Mouse (Mus musculus): ENCODE results near the gene Iqsec1.
A peak's percentile ranks its signal among the peaks of the same experiment; 100 is the strongest.

Gene Iqsec1

GRCm38 (mm10) chr6:90950936-90951335 is 37.5 kb downstream of the Iqsec1 start:
- DNase-seq = no peak

DNA sequence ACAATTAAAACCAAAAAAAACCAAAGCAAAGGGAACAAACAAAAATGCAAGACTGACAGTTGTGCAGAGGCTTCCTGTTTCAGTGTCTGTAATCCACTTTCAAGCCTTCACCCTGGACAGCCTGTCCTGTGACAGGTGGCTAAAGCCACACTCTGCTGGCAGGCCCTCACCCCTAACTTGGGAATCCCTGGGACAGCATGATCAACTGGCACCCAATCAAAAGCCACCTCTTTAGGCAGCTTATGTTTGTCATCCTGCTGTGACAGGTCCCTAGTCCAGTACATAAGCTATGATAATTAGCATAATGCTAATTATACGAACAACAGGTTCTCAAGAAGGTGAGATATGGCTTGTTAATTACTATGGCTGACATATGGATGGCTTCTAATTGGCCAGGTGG is 40.4 kb downstream of the Iqsec1 start:
- no peak for DNase-seq

DNA sequence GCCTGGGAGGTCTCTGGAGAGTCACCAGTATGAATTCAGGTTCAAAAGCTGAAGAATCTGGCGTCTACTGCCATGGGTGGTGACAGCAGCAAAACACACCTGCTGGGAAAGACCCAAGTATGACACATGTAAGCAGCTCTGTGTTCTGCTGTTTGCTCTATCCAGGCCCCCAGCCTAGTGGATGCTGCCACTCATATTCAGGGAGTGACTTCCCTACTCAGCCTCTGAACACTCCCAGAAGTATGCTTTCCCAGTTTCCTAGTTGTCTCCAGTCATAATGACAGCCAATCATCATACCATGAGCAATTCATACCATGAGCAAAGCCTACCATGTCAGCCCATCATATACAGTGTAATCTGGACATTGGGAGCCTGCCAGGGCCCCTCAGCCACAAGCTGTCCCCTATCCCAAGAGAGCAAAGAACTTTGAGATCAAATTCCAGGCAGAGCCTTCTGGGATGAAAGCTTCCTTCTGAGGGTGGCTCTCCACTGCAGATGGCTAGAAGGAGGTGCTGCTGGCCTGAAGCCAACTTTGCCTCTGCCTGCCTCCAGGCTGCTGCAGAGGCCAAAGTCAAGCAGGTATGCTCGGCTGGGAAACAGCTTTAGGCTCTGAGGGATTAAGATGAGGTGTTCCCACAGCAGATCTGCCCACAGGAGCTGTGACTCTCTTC is 42.8 kb downstream of the Iqsec1 start:
- DNase-seq = no peak

DNA sequence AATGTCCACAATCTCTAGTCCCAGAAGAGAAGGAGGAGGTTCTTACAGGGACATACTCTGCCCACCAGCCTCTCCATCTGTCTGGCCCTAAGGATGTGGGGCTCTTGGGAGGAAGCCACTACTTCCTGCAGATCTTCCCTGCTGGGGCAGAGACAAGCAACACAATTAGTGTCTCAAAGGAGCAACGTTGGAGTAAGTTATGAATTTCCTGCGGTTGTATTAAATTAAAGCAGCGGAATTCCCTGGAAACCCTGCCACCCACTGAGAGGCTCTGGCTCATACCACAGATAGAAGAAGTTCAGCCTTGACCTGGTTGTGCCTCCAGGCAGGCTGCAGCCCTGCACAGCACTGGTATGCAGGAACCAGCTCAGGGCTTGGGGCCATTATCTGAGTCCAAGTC is 47.2 kb downstream of the Iqsec1 start:
- no peak for DNase-seq

- no peak for DNase-seq
Measured at GRCm38 (mm10) chr6:90933656-90934055, 54.8 kb downstream of the Iqsec1 start.

DNA sequence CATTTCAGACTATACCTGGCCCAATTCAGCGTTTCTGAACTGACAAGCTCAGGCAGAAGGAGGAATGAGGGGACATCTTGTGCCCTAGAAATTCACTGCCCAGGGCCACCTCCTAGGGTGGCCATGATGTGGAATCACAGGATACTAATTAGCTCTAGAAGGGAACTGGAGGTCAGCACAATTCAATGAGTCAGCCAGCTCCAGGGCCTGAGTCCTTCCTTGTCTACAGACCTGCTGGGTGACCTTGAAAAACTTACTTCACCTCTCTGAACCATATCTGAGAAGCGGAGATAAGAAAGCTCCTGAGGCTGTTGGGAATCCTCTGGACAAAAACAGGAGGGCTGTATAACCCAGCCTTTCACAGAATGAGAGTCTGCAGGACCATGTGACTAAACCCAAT is 59.7 kb downstream of the Iqsec1 start:
- no peak for DNase-seq

- DNase-seq = no peak
Measured at GRCm38 (mm10) chr6:90925472-90925871, 63.0 kb downstream of the Iqsec1 start.

DNA sequence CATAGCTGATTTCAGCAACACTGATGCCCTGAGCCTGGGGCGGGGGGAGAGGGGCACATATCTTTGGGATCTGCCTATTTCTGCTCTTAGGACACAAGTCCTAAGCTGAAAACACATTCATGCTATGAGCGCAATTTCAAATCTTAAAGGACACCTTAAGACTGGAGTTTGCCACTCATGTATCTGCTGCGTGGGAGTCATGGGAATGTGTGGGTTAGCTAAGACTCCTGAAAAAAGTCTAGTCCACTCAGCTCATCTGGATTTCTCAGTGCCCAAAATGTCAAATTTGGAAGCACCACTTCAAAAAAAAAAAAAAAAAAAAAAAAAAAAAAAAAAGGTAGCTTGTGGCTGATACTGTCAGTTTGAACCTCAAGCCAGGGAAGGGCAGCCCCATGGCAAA is 63.7 kb downstream of the Iqsec1 start:
- DNase-seq = no peak

DNA sequence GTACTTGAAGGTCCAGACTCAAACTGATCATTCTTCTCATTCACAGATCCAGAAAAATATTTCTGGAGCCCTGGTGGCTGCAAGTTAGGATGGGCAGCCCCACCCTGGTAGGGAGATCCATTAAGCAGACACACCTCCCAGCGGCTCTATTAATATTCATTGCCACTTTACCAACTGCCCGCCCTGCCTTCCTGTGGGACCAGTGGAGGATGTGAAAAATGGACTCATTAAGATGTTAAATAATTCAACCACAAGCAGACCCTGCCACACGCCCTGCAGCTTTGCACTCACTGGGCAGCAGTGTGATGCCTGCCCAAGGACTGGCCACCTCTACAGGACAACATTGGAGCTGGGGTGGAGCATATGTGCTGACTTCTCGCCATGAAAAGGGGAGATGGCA is 64.1 kb downstream of the Iqsec1 start:
- no peak for DNase-seq

- DNase-seq = no peak
Measured at GRCm38 (mm10) chr6:90921259-90921946, 67.1 kb downstream of the Iqsec1 start.

- DNase-seq = peak; percentile 9
Measured at GRCm38 (mm10) chr6:90920510-90921220, 67.8 kb downstream of the Iqsec1 start.

- no peak for DNase-seq
Measured at GRCm38 (mm10) chr6:90919636-90920420, 68.7 kb downstream of the Iqsec1 start.

DNA sequence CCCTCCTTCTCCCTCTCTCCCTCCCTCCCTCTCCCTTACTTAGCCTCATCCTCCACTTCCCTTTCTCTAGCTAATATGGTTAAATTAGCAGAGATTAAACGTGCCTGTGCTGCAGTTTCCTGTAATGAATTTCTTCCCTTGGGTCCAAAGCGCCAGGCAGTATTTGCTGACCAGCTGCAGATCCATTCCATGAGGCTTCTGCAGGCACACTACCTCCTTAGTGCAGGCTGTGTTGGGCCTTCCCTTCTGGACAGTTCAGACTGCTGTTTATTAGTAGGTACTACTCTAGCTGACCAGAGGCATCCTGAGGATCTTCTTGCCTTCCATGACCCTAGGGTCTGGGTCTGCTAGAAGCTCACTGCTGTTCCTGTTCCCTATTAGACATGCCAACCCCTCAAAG is 72.9 kb downstream of the Iqsec1 start:
- DNase-seq = no peak

- no peak for DNase-seq
Measured at GRCm38 (mm10) chr6:90913771-90914170, 74.7 kb downstream of the Iqsec1 start.

DNA sequence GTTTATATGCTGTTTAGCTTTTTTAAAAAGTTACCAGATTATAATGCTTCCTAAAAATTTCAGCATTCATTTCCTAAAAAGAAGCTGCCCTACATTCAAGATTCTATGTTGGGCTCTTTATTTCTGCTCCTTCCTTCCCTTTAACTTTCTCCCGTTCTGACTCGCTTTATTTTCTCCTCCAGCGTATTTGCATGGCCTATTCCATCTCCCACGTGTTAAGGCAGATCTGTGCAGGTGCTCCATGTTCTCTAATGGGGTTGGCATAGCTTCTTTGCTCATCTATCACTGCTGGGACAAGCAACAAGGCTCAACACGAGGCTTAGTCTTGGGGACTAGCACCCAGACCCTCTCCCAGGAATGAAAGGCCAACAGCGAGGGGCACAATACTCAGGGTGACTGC is 75.7 kb downstream of the Iqsec1 start:
- DNase-seq = no peak

DNA sequence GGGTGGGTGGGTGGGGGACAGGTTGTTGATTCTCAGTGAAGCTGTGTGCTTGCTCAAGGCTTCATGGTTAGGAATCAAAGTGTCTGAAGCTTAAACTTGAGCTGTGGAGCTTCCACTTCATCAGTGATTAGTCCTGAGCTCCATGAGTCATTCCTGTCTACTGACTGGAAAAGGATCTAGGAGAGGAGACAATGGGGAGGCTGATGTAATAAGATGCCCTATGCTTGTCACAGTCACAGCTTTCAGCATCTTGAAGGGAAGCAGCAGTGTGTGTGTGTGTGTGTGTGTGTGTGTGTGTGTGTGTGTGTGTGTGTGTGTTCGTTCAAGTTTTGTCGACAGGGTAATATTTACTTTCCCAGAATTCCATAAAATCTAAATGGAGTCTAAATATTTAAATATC is 84.3 kb downstream of the Iqsec1 start:
- DNase-seq = no peak

DNA sequence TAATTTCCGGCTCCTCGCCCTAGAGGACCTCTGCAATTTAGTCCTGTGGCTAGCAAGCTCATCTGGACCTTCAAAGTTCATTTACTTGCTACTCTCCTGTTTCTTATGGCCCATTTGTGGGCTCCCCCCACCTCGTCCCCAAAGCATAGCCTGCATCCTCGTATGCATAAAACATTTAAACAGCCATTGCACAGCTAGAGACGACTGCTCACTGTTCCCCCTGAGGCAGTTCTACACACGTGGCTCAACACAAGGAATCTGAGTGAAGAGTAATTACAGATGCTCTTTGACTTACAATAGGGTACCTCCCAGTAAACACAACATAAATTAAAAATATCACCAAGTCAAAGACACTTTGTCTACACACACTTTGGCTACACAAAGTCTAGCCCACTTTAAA is 88.2 kb downstream of the Iqsec1 start:
- DNase-seq = no peak

- DNase-seq = no peak
Measured at GRCm38 (mm10) chr6:90899266-90899665, 89.2 kb downstream of the Iqsec1 start.

DNA sequence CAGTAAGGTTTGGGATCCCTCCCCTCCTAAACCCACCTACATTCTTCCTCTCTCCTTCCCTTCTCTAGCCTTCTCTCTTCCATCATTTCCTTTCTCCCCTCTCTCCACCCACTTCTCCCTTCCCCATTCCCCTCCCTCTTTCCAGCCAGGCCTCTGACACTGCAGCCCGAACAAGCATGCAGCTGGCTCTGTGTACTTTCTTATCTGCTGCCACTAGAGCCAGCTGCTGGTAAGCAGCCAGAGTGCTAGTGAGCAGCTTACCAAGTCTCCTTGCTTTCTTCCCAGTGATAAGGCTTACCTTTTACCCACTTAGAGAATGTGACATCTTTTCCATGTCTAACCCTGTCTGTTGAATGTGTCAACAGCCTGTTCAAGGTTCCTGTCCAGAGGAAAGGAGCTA is 90.4 kb downstream of the Iqsec1 start:
- DNase-seq = no peak

DNA sequence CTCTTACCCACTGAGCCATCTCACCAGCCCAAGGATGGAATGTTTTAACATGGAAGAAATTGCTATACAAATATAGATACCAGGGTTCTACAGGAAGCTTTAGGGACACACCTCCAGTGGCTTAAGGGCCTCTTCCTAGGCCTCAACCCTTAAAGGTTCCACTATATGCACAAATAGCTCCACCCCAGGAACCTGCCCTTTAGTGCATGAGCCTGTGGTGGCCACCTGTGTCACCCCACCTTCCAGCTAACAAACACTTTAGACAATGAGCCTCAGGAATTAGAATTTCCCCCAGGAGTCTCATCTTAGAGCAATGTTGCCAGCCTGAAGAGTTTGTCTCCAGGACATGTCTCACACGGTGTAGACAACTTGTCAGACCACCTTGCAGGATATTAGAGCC is 96.1 kb downstream of the Iqsec1 start:
- DNase-seq = no peak

GRCm38 (mm10) chr6:90889356-90890285 is 98.9 kb downstream of the Iqsec1 start:
- DNase-seq = no peak
